Mouse (Mus musculus) small intestine, adult 2 months (tissue): ENCODE data around the gene Krtap3-2. TPM values are rescaled to one million over a fixed set of nuclear protein-coding genes. Genes with fewer than 3 reads are reported as not detected.

Experiments used
- H3K27ac ChIP-seq: fragments of 200-500 bp; 2 replicates; pipeline ENCODE4 v1.5.1; 2012; ENCODE audit warnings: low read depth, low read length, control low read depth, inconsistent platforms; ENCODE audit not compliant: insufficient read depth
- H3K27me3 ChIP-seq: fragments of 200-500 bp; 2 replicates; pipeline ENCODE4 v1.6.1; 2012; ENCODE audit warnings: mild to moderate bottlenecking, moderate library complexity, low read length, inconsistent platforms; ENCODE audit not compliant: control insufficient read depth, insufficient read depth
- H3K36me3 ChIP-seq: fragments of 200-500 bp; 2 replicates; pipeline ENCODE4 v1.6.1; 2012; ENCODE audit warnings: mild to moderate bottlenecking, low read length, control low read depth, inconsistent platforms; ENCODE audit not compliant: control insufficient read depth, insufficient read depth
- H3K4me1 ChIP-seq: fragments of 200-500 bp; 2 replicates; pipeline ENCODE4 v1.6.1; 2012; ENCODE audit warnings: low read length, inconsistent platforms, mixed read lengths; ENCODE audit not compliant: control insufficient read depth, insufficient read depth, insufficient read length
- H3K4me3 ChIP-seq: fragments of 200-500 bp; 2 replicates; pipeline ENCODE4 v1.5.1; 2012; ENCODE audit warnings: low read depth, mild to moderate bottlenecking, control low read depth, inconsistent platforms, low read length, moderate library complexity
- CTCF ChIP-seq: fragments of 200-500 bp; IDR thresholded peaks from 2 replicates; pipeline ENCODE4 v1.5.1; 2012; ENCODE audit warnings: low read depth, mild to moderate bottlenecking, control low read depth, inconsistent platforms, low read length, moderate library complexity, mixed read lengths; ENCODE audit not compliant: insufficient replicate concordance, insufficient read length; ENCODE audit errors: extremely low read depth
- POLR2A ChIP-seq: fragments of 200-500 bp; IDR thresholded peaks from 2 replicates; pipeline ENCODE4 v1.6.1; 2012; ENCODE audit warnings: low read depth, mild to moderate bottlenecking, control low read depth, inconsistent platforms, low read length, moderate library complexity
- WGBS: fragments of 180-500 bp; shearing (Covaris S2); methylation state at CpG from one replicate; pipeline ENCODE4 v1.1.7; 2018; 5-methylcytosine and 5-hydroxymethylcytosine counted together
- polyA plus RNA-seq: library from polyadenylated mRNA; depleted of rRNA; stranded (reverse); fragments of >200 nt; gene quantifications from 2 replicates; pipeline ENCODE4 v1.2.3, GENCODE M21; 2012; rRNA removed

Krtap3-2 gene
- polyA plus RNA-seq, 1 experiment = not detected

GRCm38 (mm10) chr11:99556195-99556594, 458 bp downstream of the Krtap3-2 start:
- no peaks in the 10 kb centered on the region for H3K36me3 ChIP-seq
- 92% methylated on average over 2 of the region's 2 CpGs for WGBS
- no peak for TF ChIP-seq POLR2A
- no peak for TF ChIP-seq CTCF

GRCm38 (mm10) chr11:99550765-99551164, 5.9 kb downstream of the Krtap3-2 start, which contains the start of gene Krtap3-3:
TSS of gene Krtap3-3 (minus strand) at chr11:99550865.
- no peak for TF ChIP-seq CTCF
- TF ChIP-seq POLR2A = no peak
- no peak within 1 kb of the TSS for H3K27ac ChIP-seq
- peaks cover 2% of the 10 kb centered on the region; the same call in 1 of the 2 replicates for H3K4me1 ChIP-seq
- H3K4me3 ChIP-seq = no peak within 1 kb of the TSS
- H3K36me3 ChIP-seq = no peaks in the 10 kb centered on the region
- WGBS = 63% methylated on average over 4 of the region's 4 CpGs
- no peaks in the 10 kb centered on the region for H3K27me3 ChIP-seq

More at GRCm38 (mm10) chr11:99556195-99556594, 458 bp downstream of the Krtap3-2 start:
- no peak overlapping the region for H3K4me3 ChIP-seq
- peaks cover 2% of the 10 kb centered on the region; the same call in 1 of the 2 replicates for H3K4me1 ChIP-seq
- H3K27ac ChIP-seq = no peak overlapping the region
- H3K27me3 ChIP-seq = no peaks in the 10 kb centered on the region

GRCm38 (mm10) chr11:99547892-99548291, 8.8 kb downstream of the Krtap3-2 start:
- no peaks in the 10 kb centered on the region for H3K27me3 ChIP-seq
- TF ChIP-seq POLR2A = no peak
- TF ChIP-seq CTCF = no peak
- no peaks in the 10 kb centered on the region for H3K36me3 ChIP-seq
- H3K4me1 ChIP-seq = no peaks in the 10 kb centered on the region
- no peak overlapping the region for H3K4me3 ChIP-seq
- H3K27ac ChIP-seq = no peak overlapping the region

DNA sequence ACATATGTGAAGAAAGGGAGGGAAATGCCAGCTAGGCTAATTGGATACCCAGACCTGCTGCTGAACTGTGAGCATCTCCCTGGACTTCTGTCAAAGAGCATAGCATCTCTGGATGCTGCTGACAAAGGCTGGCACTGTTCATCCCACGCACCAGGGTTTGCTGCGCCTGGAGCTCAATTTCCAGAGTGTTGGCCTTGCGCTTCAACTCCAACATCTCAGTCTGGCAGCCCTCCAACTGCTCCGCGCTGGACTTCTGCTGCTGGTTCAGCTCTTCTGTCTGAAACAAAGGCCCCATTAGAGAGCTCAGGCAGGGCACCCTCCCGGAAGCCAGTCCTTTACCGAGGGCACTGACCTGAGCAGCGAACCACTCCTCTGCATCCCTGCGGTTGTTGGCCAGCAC, 16.9 kb downstream of the Krtap3-2 start:
- Histone ChIP-seq H3K4me1 (no peaks in the 10 kb centered on the region), H3K27me3 (no peaks in the 10 kb centered on the region), H3K36me3 (no peaks in the 10 kb centered on the region), H3K4me3 (no peak overlapping the region), H3K27ac (no peak overlapping the region)
- TF ChIP-seq POLR2A = no peak
- TF ChIP-seq CTCF = no peak
- WGBS = 42% methylated on average over 9 of the region's 9 CpGs

- no peak for TF ChIP-seq POLR2A
- no peak for TF ChIP-seq CTCF
- H3K36me3 ChIP-seq = no peaks in the 10 kb centered on the region
- no peak within 1 kb of the TSS for H3K27ac ChIP-seq
- no peaks in the 10 kb centered on the region for H3K4me1 ChIP-seq
- H3K4me3 ChIP-seq = no peak within 1 kb of the TSS
- 19% methylated on average over 13 of the region's 13 CpGs for WGBS
- H3K27me3 ChIP-seq = no peaks in the 10 kb centered on the region
Observed at GRCm38 (mm10) chr11:99521288-99521860, 35.3 kb downstream of the Krtap3-2 start, which contains the start of gene Krt39. TSS of gene Krt39 (minus strand) at chr11:99521338.

DNA sequence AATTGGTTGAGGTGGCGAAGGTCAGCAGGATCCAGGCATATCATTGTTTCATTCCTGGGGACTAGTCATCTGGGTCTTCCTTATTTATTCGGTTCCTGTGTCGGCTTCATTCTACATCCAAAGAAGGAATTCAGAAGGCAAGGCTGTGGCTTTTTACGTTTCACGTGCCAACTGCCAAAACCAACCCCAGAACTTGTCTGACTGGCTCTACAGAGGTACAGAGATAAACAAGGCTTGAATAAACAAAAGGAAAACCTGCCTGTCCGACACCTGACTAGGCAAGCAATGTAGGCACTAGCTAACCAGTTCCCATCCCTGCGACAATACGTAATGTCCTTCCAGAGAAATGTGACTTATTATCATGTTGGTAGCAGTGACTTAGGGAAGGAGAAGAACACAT, 42.6 kb downstream of the Krtap3-2 start:
- Histone ChIP-seq H3K27me3 (no peaks in the 10 kb centered on the region), H3K4me1 (peaks cover 3% of the 10 kb centered on the region; the same call in 1 of the 2 replicates), H3K4me3 (no peak overlapping the region), H3K27ac (no peak overlapping the region), H3K36me3 (no peaks in the 10 kb centered on the region)
- TF ChIP-seq CTCF = no peak
- no peak for TF ChIP-seq POLR2A
- WGBS = 29% methylated on average over 8 of the region's 8 CpGs

Other genes with a start within 250 kb of the Krtap3-2 start
- gene Krt25, start 233.9 kb downstream of the Krtap3-2 start, polyA plus RNA-seq = not detected in 2 replicates
- gene Krt26, start 218.9 kb downstream of the Krtap3-2 start, polyA plus RNA-seq = not detected in 2 replicates
- not detected in 2 replicates for gene Krt27, start 205.7 kb downstream of the Krtap3-2 start, polyA plus RNA-seq
- gene Krt28, start 181.9 kb downstream of the Krtap3-2 start, polyA plus RNA-seq = not detected in 2 replicates
- gene Krt10, start 167.5 kb downstream of the Krtap3-2 start, polyA plus RNA-seq = 0.15 and 0.18 TPM in 2 replicates
- 0.48 and 9.5 TPM in 2 replicates for gene Krt12, start 134.6 kb downstream of the Krtap3-2 start, polyA plus RNA-seq
- gene Krt20, start 118.7 kb downstream of the Krtap3-2 start, polyA plus RNA-seq = 292 and 951 TPM in 2 replicates
- 4.4 and 7.4 TPM in 2 replicates for gene Krt23, start 63.7 kb downstream of the Krtap3-2 start, polyA plus RNA-seq
- gene Krt39, start 35.5 kb downstream of the Krtap3-2 start, polyA plus RNA-seq = not detected in 2 replicates
- not detected in 2 replicates for gene Krt40, start 13.7 kb downstream of the Krtap3-2 start, polyA plus RNA-seq
- gene Krtap3-3, start 6.0 kb downstream of the Krtap3-2 start, polyA plus RNA-seq = not detected in 2 replicates
- gene Gm11939, start 2.6 kb upstream of the Krtap3-2 start, polyA plus RNA-seq = not detected in 2 replicates
- gene Krtap3-1, start 9.8 kb upstream of the Krtap3-2 start, polyA plus RNA-seq = 0.47 and 2.7 TPM in 2 replicates
- gene Krtap1-5, start 24.2 kb upstream of the Krtap3-2 start, polyA plus RNA-seq = not detected in 2 replicates
- not detected in 2 replicates for gene Krtap1-4, start 26.8 kb upstream of the Krtap3-2 start, polyA plus RNA-seq
- gene Krtap1-3, start 34.5 kb upstream of the Krtap3-2 start, polyA plus RNA-seq = not detected in 2 replicates
- not detected in 2 replicates for gene Krtap9-3, start 41.3 kb upstream of the Krtap3-2 start, polyA plus RNA-seq
- 1.3 TPM in 1 of 2 replicates, not detected in the other for gene Gm11938, start 46.5 kb upstream of the Krtap3-2 start, polyA plus RNA-seq
- gene Gm11937, start 53.3 kb upstream of the Krtap3-2 start, polyA plus RNA-seq = not detected in 2 replicates
- 0.29 and 1.9 TPM in 2 replicates for gene Krtap2-4, start 58.0 kb upstream of the Krtap3-2 start, polyA plus RNA-seq
- gene Gm11562, start 63.6 kb upstream of the Krtap3-2 start, polyA plus RNA-seq = 1.9 TPM in 1 of 2 replicates, not detected in the other
- gene Krtap4-1, start 71.4 kb upstream of the Krtap3-2 start, polyA plus RNA-seq = not detected in 2 replicates
- gene Krtap4-2, start 78.2 kb upstream of the Krtap3-2 start, polyA plus RNA-seq = not detected in 2 replicates
- not detected in 2 replicates for gene Krtap4-7, start 87.2 kb upstream of the Krtap3-2 start, polyA plus RNA-seq
- gene Gm11555, start 93.4 kb upstream of the Krtap3-2 start, polyA plus RNA-seq = not detected in 2 replicates
- gene Gm11563, start 102.1 kb upstream of the Krtap3-2 start, polyA plus RNA-seq = not detected in 2 replicates
- gene Krtap4-6, start 109.1 kb upstream of the Krtap3-2 start, polyA plus RNA-seq = not detected in 2 replicates
- not detected in 2 replicates for gene Gm14190, start 133.9 kb upstream of the Krtap3-2 start, polyA plus RNA-seq
- not detected in 2 replicates for gene Gm14180, start 177.4 kb upstream of the Krtap3-2 start, polyA plus RNA-seq
- not detected in 2 replicates for gene Gm11595, start 216.1 kb upstream of the Krtap3-2 start, polyA plus RNA-seq
- gene Krtap4-8, start 223.9 kb upstream of the Krtap3-2 start, polyA plus RNA-seq = not detected in 2 replicates
- not detected in 2 replicates for gene Krtap4-9, start 228.3 kb upstream of the Krtap3-2 start, polyA plus RNA-seq
- not detected in 2 replicates for gene Gm11596, start 236.6 kb upstream of the Krtap3-2 start, polyA plus RNA-seq
- not detected in 2 replicates for gene Gm11569, start 242.1 kb upstream of the Krtap3-2 start, polyA plus RNA-seq
- not detected in 2 replicates for gene Gm11554, start 247.6 kb upstream of the Krtap3-2 start, polyA plus RNA-seq